Mouse (Mus musculus): ENCODE results near the gene Fbf1. TPM values are rescaled to one million over a fixed set of nuclear protein-coding genes. Genes with fewer than 3 reads are reported as not detected.

Fbf1 gene
- total RNA-seq, 4 experiments from 2014 or later = 47.7 to 69.4 (median 52.4) TPM

DNA sequence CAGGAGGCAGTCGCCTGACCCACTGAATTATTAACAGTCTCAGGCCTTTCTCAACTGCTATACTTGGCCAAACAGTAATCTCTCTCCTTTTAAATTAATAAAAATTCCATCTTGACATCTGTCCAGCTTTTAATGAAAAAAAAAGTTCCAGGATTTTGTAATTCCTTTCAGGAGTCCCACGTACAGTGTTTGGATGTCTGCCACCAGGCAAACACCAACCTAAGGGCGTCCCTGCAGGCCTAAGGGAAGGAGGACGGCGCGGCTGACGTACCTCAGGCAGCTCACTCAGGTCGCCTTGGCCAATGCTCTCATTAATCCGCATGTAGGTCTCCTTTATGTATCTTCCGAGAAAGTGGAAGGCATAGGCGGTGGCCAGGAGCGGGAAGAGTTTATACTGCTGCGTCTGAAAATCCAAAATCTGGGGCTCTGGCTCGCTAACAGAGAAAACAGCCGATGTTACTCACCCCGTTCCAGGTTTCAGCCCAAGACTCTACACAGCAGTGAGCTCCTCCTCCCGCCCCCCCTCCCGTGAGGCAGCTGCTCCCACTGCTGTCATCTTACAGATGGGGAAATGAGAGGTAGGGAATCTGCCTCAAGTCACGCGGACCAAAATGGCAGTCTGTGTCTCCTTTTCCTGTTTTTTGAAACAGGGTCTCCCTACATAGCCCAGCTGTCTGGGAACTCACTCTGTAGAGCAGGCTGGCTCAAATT lies 10.6 kb upstream of the Fbf1 start:
- no peak for DNase-seq

DNA sequence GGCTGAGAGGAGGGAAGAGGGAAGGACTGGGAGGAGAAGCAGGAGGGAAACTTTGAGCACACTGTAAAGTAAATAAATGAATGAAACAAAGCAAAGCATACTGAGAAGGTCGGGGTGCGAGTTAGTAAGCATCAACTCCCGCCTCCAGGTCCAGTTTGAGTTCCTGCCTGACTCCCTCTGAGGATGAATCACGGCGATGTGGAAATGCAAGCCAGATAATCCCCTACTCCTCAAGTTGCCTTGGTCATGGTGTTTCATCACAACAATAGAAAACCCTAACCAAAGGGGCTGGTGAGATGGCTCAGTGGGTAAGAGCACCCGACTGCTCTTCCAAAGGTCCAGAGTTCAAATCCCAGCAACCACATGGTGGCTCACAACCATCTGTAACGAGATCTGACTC lies 8.0 kb upstream of the Fbf1 start:
- DNase-seq = no peak

DNA sequence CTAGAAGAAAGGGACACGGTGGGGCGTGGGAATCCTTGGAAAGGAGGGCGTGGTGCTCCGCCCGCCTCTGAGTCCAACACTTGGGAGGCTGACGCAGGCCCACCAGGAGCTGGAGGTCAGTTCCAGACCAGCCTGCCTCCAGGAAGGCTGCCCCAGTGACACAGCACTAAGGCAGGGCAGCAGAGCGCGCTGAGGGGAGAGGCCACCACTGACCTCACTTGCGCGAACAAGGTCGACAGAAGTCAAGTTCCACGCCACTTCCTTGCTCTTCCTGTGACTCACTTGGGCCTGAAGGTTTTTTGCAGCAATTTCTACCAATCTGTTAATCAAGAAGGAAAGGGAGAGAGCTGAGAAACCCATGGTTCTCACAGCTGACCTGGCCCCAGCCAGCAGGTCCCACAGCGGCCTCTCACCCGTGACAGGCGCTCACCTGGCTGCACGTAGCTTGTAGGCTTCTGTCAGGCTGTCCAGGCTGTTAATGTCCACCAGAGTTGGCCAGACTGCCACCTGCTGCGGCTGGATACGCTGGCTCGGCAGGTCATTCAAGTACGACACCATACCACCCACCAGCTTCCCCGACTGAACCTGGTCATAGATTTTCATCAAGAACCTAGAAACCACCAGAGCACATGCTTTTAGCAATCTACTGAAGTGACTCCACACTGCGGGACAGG lies 6.9 kb upstream of the Fbf1 start:
- peak; percentile 70 for DNase-seq

DNA sequence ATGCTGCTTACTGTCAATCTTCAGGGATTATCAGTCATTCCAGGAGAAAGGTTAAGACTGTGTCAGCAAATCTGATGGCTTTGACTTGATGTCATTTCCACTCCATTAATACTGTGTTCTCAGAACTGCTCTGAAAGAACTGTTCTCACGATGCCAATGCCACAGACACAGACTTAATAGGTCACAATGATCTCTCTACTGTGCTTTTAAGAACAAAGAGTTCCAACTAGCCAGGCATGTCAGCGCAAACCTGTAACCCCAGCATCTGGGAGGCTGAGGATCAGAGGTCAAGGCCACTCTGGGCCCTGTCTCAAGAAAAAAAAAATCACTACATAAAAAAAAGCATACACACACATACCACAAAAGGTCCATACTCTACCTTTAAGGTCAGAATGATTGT lies 4.0 kb upstream of the Fbf1 start:
- no peak for DNase-seq

DNA sequence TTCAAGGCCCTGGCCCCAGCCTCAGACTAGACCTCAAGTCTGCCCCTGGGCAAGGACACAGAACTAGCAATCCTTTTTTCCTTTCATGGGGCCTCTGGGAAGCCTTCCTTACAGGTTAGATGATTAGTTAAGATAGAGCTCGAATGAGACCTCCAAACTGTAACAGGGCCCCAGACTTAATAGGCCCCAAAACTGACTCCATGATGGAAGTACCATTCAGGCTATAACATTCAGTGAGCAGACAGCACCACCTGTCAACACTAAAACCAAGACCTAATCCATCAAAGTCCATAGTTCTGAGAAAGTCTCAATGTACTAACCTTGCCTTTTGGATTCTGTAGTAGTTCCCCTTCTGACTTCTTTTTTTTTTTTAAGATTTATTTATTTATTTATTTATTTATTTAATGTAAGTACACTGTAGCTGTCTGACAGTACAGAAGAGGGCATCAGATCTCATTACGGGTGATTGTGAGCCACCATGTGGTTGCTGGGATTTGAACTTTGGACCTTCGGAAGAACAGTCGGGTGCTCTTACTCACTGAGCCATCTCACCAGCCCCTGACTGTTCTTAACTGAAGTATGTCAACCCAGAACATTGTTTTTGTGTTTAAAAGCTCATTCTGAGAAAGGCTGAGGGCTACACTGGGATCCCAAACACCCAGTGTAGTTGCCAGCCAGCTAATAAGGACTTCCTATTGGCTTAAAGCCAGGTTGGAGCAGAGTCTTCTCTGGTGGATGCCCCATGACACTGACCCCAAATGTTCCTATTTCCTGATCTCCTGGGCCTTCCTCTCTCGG lies 2.2 kb upstream of the Fbf1 start:
- DNase-seq = no peak

DNA sequence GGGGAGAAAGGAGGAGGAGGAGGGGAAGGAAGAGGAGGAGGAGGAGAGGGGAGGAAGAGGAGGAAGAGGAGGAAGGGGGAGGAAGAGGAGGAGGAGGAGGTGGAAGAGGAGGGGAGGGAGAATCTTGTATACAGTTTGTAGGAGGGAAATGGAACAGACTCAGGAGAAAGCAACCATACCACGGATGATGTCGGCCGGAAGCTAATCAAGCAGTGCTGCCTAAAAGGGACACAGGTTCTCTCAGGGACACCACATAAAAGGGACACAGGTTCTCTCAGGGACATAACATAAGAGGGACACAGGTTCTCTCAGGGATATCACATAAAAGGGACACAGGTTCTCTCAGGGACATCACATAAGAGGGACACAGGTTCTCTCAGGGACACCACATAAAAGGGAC lies 1.2 kb upstream of the Fbf1 start:
- DNase-seq = no peak

DNA sequence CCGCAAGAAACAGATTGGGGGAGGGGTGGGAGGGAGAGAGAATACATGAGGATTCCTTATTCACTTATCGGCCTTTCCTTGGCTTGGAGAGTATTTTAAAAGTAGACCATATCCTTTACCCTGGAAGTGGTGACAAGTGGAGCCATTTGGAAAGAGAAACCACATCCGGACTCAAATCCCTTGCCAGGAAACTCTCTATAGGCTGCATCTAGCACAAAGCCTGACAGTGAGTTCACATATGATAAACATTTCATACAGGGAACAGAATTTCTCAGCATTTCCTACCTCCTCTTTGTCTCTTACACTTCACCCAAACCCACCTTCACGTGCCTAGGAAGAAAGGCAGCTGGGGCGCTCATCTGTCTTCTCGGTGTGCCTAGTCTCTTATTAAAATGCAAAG lies 734 bp downstream of the Fbf1 start:
- no peak for DNase-seq

DNA sequence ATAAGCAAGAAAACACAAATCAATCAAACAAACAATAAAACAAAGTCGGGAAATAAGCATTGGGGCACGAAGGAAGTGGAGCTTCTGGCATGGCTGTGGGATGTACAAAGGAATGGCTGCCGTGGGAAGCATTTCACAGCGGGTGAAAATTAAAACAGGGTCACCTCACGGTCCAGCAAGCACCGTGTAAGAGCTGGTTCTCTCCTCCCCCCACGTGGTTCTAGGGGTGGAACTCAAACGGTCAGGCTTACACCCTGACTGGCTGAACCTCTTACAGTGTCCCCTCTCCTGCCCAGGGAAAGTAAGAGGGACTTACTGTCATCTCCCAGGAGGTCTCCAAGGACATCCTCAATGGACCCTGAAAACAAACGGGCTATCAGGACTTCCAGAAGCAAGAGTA lies 5.0 kb downstream of the Fbf1 start:
- DNase-seq = no peak

DNA sequence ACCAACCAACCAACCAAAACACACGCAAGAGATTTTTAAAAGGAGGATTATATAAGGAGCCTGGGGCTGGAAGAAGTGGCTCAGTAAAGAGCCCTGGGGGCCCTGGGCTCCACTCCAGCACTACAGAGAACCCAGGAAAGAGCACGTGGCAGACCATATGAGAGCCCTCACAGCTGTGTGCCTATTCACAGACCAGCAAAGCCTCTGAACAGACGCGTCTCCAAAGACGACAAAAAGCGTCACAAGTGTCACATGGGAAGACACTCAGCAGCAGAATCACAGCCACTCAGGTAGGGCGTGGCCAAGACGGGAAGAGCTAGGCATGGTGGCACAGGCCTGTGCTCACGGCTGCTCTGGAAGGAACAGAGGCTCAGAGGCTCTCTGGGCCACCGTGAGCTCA lies 5.8 kb downstream of the Fbf1 start:
- no peak for DNase-seq

DNA sequence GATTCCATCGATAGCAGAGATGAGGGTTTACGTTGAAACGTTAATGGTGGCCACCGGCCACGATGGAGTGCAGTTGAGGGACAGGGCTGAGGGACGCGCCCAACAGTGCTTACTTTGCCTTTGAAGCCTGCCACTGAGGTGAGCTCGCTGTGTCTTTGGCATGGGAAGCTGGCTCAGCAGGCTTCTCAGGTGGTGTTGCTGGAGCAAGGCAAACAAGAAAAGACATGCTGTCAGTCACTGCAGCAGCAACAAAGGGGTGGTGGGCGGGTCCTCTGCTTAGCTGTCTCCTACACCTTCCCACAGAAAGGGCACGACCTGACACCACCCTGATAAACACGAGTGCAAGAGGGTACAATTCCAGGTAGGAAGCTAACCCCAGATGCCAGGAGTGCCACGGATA lies 6.7 kb downstream of the Fbf1 start:
- no peak for DNase-seq

DNA sequence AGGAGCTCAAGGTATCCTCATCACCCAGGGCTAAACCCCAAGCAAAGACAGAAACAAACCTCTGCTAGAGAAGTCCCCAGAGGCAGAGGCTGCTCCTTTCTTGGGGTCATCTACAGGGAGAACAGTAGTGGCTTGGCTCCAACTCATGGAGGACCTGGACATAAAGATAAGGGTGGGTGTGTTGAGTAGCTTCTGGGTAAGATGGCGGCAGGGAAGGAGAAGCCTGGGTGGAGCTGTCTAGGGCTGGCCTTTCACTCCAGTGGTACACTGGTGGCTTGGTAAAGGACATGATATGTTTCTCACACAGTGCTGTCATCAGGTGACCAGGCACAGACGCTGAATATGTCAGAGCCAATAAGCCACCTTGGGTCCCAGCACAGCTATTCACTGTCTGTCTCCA lies 17.0 kb downstream of the Fbf1 start:
- no peak for DNase-seq

DNA sequence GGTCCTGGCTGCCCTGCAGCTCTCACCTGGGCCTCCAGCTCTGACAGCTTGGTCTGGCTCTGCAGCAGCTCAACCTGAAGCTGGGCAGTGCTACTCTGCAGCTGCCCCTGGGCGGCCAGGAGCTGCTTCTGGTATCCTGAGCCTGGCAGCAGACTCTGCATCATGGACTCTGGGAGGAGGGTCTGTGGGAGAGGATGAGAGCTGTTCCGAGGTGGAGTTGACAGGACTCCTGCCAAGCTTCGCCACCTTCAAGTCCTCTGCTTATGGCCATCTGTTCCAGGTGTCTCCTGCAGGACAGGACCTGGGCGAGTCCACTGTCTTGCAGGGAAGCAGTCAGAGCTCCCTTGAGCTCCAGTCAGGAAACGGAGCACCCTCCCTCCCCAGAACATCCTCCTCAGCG lies 18.6 kb downstream of the Fbf1 start:
- DNase-seq = no peak

DNA sequence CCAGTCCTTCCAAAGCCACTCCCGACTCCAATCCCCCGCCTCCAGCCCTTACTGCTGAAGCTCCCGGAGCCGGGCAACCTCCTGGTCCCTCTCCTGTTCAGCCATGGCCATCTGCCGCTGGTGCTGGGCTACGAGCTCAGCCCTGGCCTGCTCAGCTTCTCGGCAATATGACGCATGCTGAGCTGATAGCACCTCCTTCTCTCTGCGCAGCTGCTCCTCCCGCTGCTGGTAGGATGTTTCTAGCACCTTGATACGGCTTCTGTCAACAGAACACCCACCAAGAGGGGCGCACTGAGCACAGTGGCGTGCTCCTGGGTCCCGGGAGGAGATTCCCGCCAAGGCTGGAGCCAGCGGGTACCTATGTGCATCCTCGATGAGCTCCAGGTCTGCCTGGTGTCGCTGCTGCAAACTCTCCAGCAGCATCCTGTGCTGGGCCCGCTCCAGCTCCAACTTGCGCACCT lies 19.2 kb downstream of the Fbf1 start:
- no peak for DNase-seq

DNA sequence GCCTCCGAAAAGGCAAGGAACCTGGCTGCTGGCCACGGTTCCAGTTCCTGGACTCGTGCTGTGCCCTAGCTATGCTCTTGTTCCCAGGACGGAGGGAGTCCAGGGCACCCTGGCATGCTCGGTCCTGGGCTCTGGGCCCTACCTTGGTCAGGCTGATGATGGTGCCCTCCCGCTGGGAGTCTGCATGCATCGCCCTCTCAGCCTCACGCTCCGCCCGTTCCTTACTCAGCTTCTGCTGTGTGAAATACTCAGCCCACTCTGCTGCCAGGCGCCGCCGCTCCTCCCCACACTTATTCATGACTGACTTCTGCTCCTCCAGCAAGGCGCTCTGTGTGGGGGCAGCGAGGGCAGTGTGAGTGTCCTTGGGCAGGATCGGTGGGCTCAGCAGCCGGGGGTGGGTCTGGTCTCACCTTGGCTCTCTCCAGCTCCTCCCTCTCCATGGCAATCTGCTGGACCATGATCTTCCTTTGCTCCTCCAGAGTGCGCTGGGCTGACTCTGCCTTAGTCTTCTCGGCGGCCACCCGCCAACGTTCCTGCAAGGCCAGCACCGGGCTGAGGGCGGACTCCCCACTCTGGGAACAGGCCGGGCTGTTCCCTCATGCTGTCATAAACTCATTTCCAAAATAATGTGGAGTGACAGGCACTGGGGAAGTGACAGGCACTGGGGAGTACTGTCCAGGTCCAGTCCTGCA lies 21.5 kb downstream of the Fbf1 start:
- no peak for DNase-seq

DNA sequence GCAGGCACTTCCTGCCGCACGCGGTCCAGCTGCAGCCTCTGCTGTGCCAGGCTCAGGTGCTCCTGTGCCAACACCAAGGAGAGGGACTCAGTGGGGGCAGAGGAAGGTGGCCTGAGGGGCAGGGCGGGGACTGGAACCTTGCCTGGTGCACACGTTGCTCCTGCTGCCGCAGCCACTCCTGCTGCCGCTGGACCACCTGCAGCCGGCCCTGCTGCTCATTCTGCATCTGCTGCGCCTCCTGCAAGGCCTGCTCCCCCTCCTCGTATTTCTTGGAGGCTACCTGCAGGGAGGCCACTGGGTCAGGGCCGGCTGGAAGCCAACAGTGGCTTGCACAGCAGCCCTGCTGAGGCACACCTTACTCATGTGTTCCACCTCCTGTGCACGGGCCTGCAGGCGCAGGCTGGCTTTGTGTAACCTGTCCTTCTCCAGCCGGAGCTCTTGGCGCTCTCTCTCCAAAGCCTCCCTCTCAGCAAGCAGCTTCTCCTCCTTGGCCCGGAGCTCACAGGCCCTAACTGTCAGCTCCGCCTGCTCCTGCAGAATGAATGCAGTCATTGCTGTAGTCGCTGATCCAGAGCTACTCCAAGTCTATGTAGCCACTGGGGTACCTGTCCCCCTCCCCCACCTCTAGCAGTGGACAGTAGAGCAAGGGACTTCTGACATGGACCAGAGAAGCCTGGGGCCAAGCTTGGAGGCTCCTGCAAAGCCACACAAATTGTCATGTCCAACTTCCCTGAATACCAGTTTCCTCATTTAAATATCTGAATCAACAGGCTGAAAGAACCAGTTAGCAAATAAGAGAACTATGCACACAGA lies 22.3 kb downstream of the Fbf1 start:
- no peak for DNase-seq

DNA sequence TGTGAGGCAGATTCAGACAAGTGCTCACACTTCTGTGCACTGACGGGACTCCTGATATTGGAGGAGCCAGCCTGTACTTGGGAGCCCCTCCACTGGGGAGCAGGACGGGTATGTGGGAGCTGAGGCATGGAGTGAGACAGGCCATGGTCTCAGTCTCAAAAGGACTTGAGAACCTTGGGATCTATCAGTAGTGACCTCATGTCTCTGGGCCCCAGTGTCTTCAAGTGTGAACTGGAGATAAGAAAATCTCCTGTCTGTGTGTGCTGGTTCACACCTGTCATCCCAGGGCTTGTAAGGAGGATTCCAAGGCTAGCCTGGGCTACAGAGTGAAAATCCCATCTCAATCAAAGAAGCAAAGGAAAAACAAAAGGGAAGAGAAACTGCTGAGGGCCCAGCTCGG lies 24.5 kb downstream of the Fbf1 start:
- no peak for DNase-seq

DNA sequence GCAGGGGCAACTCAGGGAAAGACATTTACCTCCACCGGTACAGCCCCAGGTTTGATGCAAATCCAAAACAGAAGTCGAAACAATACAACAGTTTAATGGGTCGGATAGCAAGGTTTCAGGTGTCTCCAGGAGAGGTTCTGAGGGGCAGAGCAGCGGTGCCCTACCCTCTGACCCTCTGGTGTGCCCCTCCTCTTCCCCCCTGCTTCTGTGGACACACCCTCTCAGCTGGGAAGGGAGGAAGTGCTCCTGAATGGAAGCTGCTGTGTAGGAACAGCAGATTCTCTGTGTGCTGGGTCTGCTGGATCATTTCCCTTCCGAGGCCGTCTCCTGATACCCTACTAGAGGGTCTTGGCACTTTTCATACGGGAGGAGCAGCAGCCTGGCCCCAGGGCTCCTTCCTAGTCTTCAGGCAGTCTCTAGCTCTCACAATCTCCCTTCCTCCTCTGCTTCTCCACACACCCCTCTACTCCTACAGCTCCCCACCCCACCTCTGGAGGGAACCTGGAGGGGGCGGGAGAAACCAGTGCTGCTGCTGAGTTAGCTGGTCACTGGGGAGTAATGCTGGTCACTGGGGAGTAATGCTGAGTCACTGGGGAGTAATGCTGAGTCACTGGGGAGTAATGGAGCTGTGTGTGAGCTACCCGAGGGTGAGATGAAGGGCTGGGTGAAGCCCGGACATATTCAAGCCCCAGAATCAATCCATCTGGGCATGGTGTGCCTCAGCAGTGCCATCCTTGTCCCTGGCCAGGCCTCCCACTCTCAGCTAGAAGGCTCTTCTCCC lies 25.6 kb downstream of the Fbf1 start:
- DNase-seq = no peak

DNA sequence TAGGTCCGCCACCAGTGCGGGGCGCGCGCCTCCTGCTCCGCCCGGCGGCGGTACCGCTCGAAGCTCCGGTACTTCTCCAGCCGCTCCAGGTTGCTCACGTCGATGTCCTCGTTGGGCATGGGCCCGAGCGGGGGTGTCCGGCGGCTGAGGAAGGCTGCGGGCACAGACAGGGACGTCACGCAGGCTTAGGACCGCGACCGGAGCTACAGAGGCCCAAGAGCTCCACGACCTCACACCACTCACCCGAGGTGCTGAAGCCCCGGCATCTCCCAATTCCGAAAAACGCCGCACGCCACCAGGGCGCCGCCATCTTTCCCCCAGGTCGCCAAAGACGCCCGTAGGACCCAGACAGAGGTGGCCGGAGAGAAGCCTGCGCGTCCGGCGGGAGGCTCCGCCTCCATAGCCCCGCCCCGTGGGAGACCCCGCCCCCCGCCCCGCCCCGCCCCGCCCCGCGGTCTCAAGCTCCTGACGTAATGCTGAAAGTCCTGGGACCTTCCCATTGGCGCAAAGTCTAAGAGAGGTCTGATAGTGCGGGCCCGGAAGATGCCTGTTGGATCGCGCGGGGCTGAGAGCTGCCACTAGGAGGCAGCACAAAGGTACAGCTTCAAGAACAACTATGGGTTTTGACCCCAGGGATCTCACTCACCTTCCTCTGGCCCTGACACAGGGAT lies 29.4 kb downstream of the Fbf1 start, which contains the start of gene Mrpl38:
Mrpl38 (minus strand) TSS at position 401 of the 671 bp plus-strand sequence.
- DNase-seq = peak; percentile 87

DNA sequence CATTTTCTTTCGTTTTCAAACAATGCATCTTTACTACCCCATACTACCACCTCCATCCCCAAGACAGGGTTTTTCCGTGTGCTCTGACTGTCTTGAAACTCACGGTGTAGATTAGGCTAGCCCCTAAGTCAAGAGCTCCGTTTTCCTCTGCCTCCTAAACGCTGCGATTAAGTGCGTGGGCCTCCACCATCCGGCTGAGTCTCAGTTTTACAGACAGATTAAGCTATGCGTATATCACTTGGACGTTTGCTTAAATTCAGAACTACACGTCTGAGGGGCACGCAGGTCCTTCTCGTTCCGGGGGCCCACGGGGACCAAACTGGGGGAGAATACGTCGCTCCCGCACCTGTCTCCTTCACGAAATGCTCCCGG lies 29.9 kb downstream of the Fbf1 start:
- no peak for DNase-seq

DNA sequence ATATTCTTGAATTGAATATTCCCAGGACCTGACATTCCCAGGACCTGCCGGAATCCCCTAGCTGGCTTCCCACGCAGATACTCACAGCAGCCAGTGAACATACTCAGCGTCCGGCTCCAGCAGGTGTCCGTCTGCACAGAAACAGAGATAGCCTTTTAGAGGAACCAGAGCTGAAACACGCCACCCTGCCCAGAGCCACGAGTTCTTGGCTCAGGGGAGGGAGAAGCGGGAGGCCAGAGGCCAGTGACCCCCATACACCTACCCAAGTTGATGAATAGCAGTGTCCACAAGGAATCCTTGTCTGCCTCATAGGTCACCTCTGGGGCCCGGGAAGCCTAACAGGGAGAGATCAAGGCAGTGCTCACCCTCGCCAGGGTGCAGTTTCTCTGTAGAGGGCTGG lies 33.8 kb downstream of the Fbf1 start:
- DNase-seq = no peak

DNA sequence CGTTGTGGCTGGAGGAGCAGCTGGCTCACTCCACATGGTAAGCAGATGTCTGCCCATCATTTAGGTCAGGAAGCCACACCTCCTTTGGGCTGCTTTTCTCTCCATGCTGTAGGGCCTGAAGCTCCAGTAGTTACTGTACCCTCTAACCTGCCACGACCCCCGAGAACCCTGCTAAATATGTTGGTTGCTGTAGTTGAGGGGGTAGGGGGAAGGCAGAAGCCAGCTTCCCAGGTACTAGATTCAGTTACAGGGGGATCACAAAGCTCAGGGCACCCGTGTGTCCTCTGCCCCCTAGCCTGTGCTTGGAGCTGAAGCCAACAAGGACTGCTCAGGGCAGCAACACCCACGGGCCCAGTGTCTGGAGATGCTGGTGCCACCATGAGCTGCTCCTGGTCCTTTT lies 34.5 kb downstream of the Fbf1 start:
- no peak for DNase-seq

All from adrenal gland, adult 8-10 months (tissue).